Mouse (Mus musculus) layer of hippocampus, postnatal 25 days (tissue): ENCODE measurements around the gene Smim12. TPM values are rescaled to one million over a fixed set of nuclear protein-coding genes. Genes with fewer than 3 reads are reported as not detected.

Source experiments
- total RNA-seq, 2 experiments: library from RNA; stranded (reverse); gene quantifications; 2 replicates each; pipeline ENCODE4 v1.2.3; 2021

Smim12 gene
- total RNA-seq, 2 experiments from 2014 or later = 46.7 to 51.6 TPM

Other genes with a start within 250 kb of the Smim12 start
- 100 to 1,000 TPM; 235 to 287 TPM for gene Sfpq, start 222.5 kb upstream of the Smim12 start, total RNA-seq
- 10 to 100 TPM; 12.5 to 13.4 TPM for gene Zmym1, start 182.6 kb upstream of the Smim12 start, total RNA-seq
- gene Zmym6, start 166.4 kb upstream of the Smim12 start, total RNA-seq = 10 to 100 TPM; 29.8 to 44.2 TPM
- gene Tmem35b, start 120.1 kb upstream of the Smim12 start, total RNA-seq = 1 to 10 TPM; 3.3 to 4.9 TPM
- 100 to 1,000 TPM; 286 to 291 TPM for gene Dlgap3, start 74.6 kb upstream of the Smim12 start, total RNA-seq
- 1 to 10 TPM; 3.1 to 3.9 TPM for gene Gja4, start 70.3 kb downstream of the Smim12 start, total RNA-seq
- under 1 TPM; 0.37 to 0.59 TPM for gene Gjb3, start 87.1 kb downstream of the Smim12 start, total RNA-seq
- not detected for gene Gjb4, start 110.3 kb downstream of the Smim12 start, total RNA-seq
- gene Gjb5, start 114.4 kb downstream of the Smim12 start, total RNA-seq = not detected